Mouse (Mus musculus) lung, postnatal 0 days (tissue): ENCODE measurements around the gene Unc93a. TPM values are rescaled to one million over a fixed set of nuclear protein-coding genes. Genes with fewer than 3 reads are reported as not detected.
"Not testable (repeated sequence)": the region's sequence is repeated elsewhere in the genome, so short reads cannot be mapped to it uniquely, and the experiment has no call there.

Experiments
- ATAC-seq: fragments of 200-750 bp; cut with Nextera tagmentation; 2 replicates; pipeline ENCODE4 v1.8.0; 2017; ENCODE audit warnings: moderate library complexity
- DNase-seq: peaks from one replicate; pipeline ENCODE4 v3.0.0-alpha.2; 2016; ENCODE audit warnings: low spot score
- H3K27ac ChIP-seq: fragments of 300-500 bp; sonication (generic); 2 replicates; pipeline ENCODE4 v1.5.1; 2014; ENCODE audit warnings: antibody characterized with exemption, mild to moderate bottlenecking, low read length, mixed read lengths
- H3K27me3 ChIP-seq: fragments of 300-500 bp; sonication (generic); replicated peaks from 2 replicates; pipeline ENCODE4 v1.6.1; 2014; ENCODE audit warnings: low read length, mixed read lengths; ENCODE audit not compliant: insufficient read depth
- H3K36me3 ChIP-seq: fragments of 300-500 bp; sonication (generic); 2 replicates; pipeline ENCODE4 v1.6.1; 2014; ENCODE audit warnings: low read length, mixed read lengths; ENCODE audit not compliant: insufficient read depth
- H3K4me1 ChIP-seq: fragments of 300-500 bp; sonication (generic); 2 replicates; pipeline ENCODE4 v1.6.1; 2014; ENCODE audit warnings: antibody characterized with exemption, low read depth, low read length, mixed read lengths; ENCODE audit not compliant: insufficient read depth
- H3K4me2 ChIP-seq: fragments of 300-500 bp; sonication (generic); replicated peaks from 2 replicates; pipeline ENCODE4 v1.6.1; 2014; ENCODE audit warnings: low read depth, mild to moderate bottlenecking, low read length, moderate library complexity, mixed read lengths
- H3K4me3 ChIP-seq: fragments of 300-500 bp; sonication (generic); 2 replicates; pipeline ENCODE4 v1.5.1; 2014; ENCODE audit warnings: low read depth, low read length
- H3K9ac ChIP-seq: fragments of 300-500 bp; sonication (generic); replicated peaks from 2 replicates; pipeline ENCODE4 v1.6.1; 2014; ENCODE audit warnings: low read depth, mild to moderate bottlenecking
- H3K9me3 ChIP-seq: fragments of 300-500 bp; sonication (generic); 2 replicates; pipeline ENCODE4 v1.6.1; 2016; ENCODE audit warnings: low read length, mixed read lengths
- WGBS: fragments of 180-500 bp; shearing (Covaris S2); extraction: QIAGEN DNeasy Blood & Tissue Kit; methylation state at CpG from one replicate; pipeline ENCODE4 v1.1.7; 2014; 5-methylcytosine and 5-hydroxymethylcytosine counted together
- polyA plus RNA-seq: library from polyadenylated mRNA; unstranded; fragments of >200 nt; fragmentation: Nextera tagmentation; extraction: Ambion mirVana; gene quantifications from 2 replicates; pipeline ENCODE4 v1.2.1, GENCODE M21; 2015

Gene Unc93a
- polyA plus RNA-seq, 1 experiment from 2014 or later, result not detected

- not testable (repeated sequence) for H3K36me3 ChIP-seq, H3K9me3 ChIP-seq, H3K4me2 ChIP-seq, DNase-seq, H3K9ac ChIP-seq, H3K4me1 ChIP-seq, H3K4me3 ChIP-seq, ATAC-seq, H3K27me3 ChIP-seq, H3K27ac ChIP-seq
- 71% methylated on average over 5 of the region's 8 CpGs for WGBS
These were observed 39.4 kb downstream of the Unc93a start for GRCm38 (mm10) chr17:13092100-13092764.

GRCm38 (mm10) chr17:13091510-13091909 is 40.1 kb downstream of the Unc93a start:
- not testable (repeated sequence) for H3K4me3 ChIP-seq, H3K9ac ChIP-seq, H3K4me2 ChIP-seq, H3K36me3 ChIP-seq, H3K4me1 ChIP-seq, DNase-seq, H3K9me3 ChIP-seq, ATAC-seq, H3K27me3 ChIP-seq, H3K27ac ChIP-seq
- 83% methylated on average over 1 of the region's 1 CpGs for WGBS

DNA sequence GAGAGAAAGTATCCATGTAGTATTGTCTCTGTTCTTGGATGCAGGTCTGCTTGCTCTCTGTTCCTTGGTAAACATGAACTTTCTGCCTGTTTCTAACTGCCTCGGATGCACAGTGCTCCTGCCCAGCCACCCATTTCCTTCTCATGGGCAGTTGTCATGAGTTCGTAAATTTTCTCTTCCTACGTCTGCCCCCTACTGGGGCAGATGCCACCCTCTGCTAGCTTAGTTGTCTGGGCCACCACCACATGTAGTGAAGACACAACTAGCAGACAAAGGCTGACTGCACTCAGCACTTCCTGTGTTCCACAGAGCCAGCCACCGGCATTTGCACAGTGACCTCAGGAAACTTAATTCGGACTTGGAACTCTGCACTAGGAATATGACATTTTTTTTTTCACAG is 62.4 kb downstream of the Unc93a start:
- not testable (repeated sequence) for H3K4me2 ChIP-seq, H3K4me3 ChIP-seq, H3K4me1 ChIP-seq, H3K9me3 ChIP-seq, H3K27me3 ChIP-seq, ATAC-seq, DNase-seq, H3K36me3 ChIP-seq, H3K27ac ChIP-seq, H3K9ac ChIP-seq
- 77% methylated on average over 4 of the region's 5 CpGs for WGBS

DNA sequence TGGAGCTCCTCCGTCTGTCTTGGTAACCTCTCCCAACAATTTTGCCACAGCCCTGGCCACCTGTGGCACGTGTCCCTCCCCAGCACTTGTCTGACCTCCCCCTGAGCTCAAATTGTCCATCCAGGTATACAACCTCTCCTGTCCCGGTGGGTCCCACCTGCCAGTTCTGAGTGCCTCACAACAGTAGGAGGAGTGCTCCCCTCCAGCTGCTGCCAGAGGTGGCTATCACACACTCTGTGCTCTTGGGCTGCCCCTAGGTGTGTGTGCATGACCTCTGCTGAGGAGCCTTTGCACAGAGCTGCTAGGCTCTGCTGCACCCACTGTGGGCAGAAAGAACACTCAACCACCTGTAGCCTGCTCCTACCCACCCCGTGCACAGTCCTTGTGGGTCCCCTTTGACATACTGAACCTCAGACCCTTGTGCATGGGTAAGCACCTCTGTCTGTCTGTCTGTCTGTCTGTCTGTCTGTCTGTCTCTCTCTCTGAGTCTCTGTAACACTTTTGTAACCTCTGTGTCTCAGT is 63.7 kb downstream of the Unc93a start:
- WGBS, result 100% methylated on average over 1 of the region's 4 CpGs
- H3K27me3 ChIP-seq, H3K36me3 ChIP-seq, H3K9me3 ChIP-seq, H3K4me1 ChIP-seq, ATAC-seq, DNase-seq, H3K4me2 ChIP-seq, H3K4me3 ChIP-seq, H3K27ac ChIP-seq, H3K9ac ChIP-seq: not testable (repeated sequence)

GRCm38 (mm10) chr17:13062882-13063281 is 68.7 kb downstream of the Unc93a start:
- not testable (repeated sequence) for H3K4me3 ChIP-seq, H3K27ac ChIP-seq, H3K4me2 ChIP-seq, DNase-seq, ATAC-seq, H3K36me3 ChIP-seq, H3K27me3 ChIP-seq, H3K4me1 ChIP-seq, H3K9me3 ChIP-seq, H3K9ac ChIP-seq
- 85% methylated on average over 2 of the region's 7 CpGs for WGBS

- ATAC-seq, H3K4me1 ChIP-seq, DNase-seq, H3K9me3 ChIP-seq, H3K36me3 ChIP-seq, H3K27me3 ChIP-seq, H3K4me2 ChIP-seq, H3K9ac ChIP-seq, H3K4me3 ChIP-seq, H3K27ac ChIP-seq: not testable (repeated sequence)
- 84% methylated on average over 3 of the region's 4 CpGs for WGBS
These were observed 70.8 kb downstream of the Unc93a start, which contains the start of gene Tcp10b for GRCm38 (mm10) chr17:13060804-13061203. Gene Tcp10b, plus strand, starts transcription at chr17:13061104.

Other genes with a start within 250 kb of the Unc93a start
- 0.51 and 0.75 TPM in 2 replicates for gene Pnldc1, start 221.6 kb downstream of the Unc93a start, polyA plus RNA-seq
- 155 and 174 TPM in 2 replicates for gene Tcp1, start 216.1 kb downstream of the Unc93a start, polyA plus RNA-seq
- 70.2 and 72.9 TPM in 2 replicates for gene Mrpl18, start 215.5 kb downstream of the Unc93a start, polyA plus RNA-seq
- gene Acat3, start 191.2 kb downstream of the Unc93a start, polyA plus RNA-seq, result 0.21 and 0.39 TPM in 2 replicates
- 42.8 and 46.0 TPM in 2 replicates for gene Acat2, start 171.1 kb downstream of the Unc93a start, polyA plus RNA-seq
- 127 and 131 TPM in 2 replicates for gene Wtap, start 137.6 kb downstream of the Unc93a start, polyA plus RNA-seq
- 195 and 289 TPM in 2 replicates for gene Sod2, start 125.0 kb downstream of the Unc93a start, polyA plus RNA-seq
- not detected in 2 replicates for gene Gpr31b, start 79.5 kb downstream of the Unc93a start, polyA plus RNA-seq
- gene Tcp10b, start 70.7 kb downstream of the Unc93a start, polyA plus RNA-seq, result 0.18 and 0.23 TPM in 2 replicates
- gene Smok2a, start 89.4 kb upstream of the Unc93a start, polyA plus RNA-seq, result not detected in 2 replicates
- gene Smok2b, start 98.4 kb upstream of the Unc93a start, polyA plus RNA-seq, result not detected in 2 replicates
- not detected in 2 replicates for gene Tcp10c, start 222.8 kb upstream of the Unc93a start, polyA plus RNA-seq